Mouse (Mus musculus): ENCODE measurements around the gene Ulk3.
A peak's percentile ranks its signal among the peaks of the same experiment; 100 is the strongest.

Gene Ulk3

GRCm38 (mm10) chr9:57644944-57645893 lies 56.0 kb downstream of the Ulk3 start:
- DNase-seq, result peak; percentile 96

Measured in kidney, postnatal 10 days (tissue).